Mouse (Mus musculus): Measurements from ENCODE around the gene Hc. TPM values are rescaled to one million over a fixed set of nuclear protein-coding genes. Genes with fewer than 3 reads are reported as not detected.

Gene Hc
- total and polyA plus RNA-seq, 3 experiments: 0.74 to 1.2 (median 0.91) TPM

DNA sequence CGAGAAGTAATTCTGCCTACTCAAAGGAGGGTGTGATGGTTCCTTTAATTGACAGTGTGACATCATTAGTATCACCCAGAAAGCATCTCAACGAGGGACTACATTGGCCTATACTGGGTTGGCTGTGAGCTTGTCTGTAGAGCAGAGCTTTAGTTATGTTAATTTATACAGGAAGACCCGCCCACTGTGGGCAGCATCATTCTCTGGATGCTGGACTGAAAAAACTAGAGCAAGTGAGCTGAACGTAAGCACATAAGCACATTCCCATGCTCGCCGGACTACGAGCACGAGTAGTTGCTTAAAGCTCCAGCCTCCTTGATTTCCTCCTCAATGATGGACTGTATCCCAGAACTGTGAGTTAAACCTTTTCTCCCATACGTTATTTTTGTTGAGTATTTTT, 62.3 kb downstream of the Hc start:
- Histone ChIP-seq H3K79me2 (replicated peaks; ENCODE audit: control insufficient read depth, extremely low read depth, insufficient read depth, poor library complexity, severe bottlenecking) (no peaks in the 10 kb centered on the region), H3K27me3 (replicated peaks) (no peaks in the 10 kb centered on the region), H3K4me2 (ENCODE audit: insufficient read depth, low read depth, poor library complexity, severe bottlenecking) (no peak overlapping the region), H3K4me1 (ENCODE audit: control insufficient read depth in 1 of 2, insufficient read depth in 2 of 2) (peaks cover 2 to 8% of the 10 kb centered on the region in 2 experiments; a peak in 2 of 4 replicates), H3K9ac (ENCODE audit: insufficient read depth, low read depth) (no peak overlapping the region), H3K4me3 (replicated peaks in 1 of 3; ENCODE audit: low read depth in 2 of 3, low read length in 2 of 3, poor library complexity in 1 of 3) (no peak overlapping the region), H3K27ac (ENCODE audit: insufficient read depth, low read depth) (no peak overlapping the region), H3K36me3 (replicated peaks in 1 of 2; ENCODE audit: control insufficient read depth in 1 of 2, insufficient read depth in 1 of 2, low read length in 1 of 2) (no peaks in the 10 kb centered on the region), H3K9me3 (replicated peaks; ENCODE audit: low read length) (no peaks in the 10 kb centered on the region)
- TF ChIP-seq SIN3A (IDR thresholded peaks at IDR 0.05; ENCODE audit: low read length) (no peak), USF1 (IDR thresholded peaks at IDR 0.05; ENCODE audit: low read depth, low read length) (no peak), ELF1 (IDR thresholded peaks at IDR 0.05; ENCODE audit: low read depth, low read length) (no peak), UBTF (IDR thresholded peaks at IDR 0.05; ENCODE audit: low read depth, low read length) (no peak), KAT2A (IDR thresholded peaks at IDR 0.05; ENCODE audit: insufficient replicate concordance, low read length) (no peak), EP300 (IDR thresholded peaks at IDR 0.05; ENCODE audit: low read length) (no peak), MXI1 (IDR thresholded peaks at IDR 0.05; ENCODE audit: low read depth, low read length) (no peak), RAD21 (IDR thresholded peaks at IDR 0.05; ENCODE audit: low read depth, low read length) (no peak)
- dilution Hi-C loops (cut with MboI; ENCODE audit: extremely low pct_ligation_motif_present, extremely low pct_unique_long_range_greater_than_20kb, low sequenced_read_pairs): no loop called here
- no peak for DNase-seq (ENCODE audit: extremely low read depth)
- in situ Hi-C loops (cut with MboI; ENCODE audit: low pct_ligation_motif_present, low pct_unique_long_range_greater_than_20kb, low sequenced_read_pairs): no loop called here

DNA sequence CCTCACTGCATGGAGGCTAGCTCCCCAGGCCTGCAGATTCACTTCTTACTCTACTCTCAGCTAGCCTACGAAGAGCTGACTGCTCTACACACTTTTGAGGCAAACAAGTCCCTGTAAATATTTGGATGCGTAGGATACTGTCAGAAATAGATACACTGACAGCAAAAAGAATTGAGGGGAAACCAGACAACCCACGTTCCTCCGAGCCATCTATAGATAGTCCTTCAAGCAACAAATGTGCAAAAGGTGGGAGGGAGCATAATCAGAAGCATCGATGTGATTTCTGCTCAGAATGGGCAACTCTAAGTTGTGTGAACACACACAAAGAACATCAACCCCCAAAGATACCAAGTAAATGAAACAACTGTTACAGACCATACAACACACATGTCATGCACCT, 64.7 kb downstream of the Hc start:
- TF ChIP-seq PAX5 (IDR thresholded peaks at IDR 0.05; ENCODE audit: low read length) (no peak), MYC (IDR thresholded peaks at IDR 0.05; ENCODE audit: low read depth, low read length) (no peak), NELFE (IDR thresholded peaks at IDR 0.05; ENCODE audit: low read depth, low read length) (no peak), ELF1 (IDR thresholded peaks at IDR 0.05; ENCODE audit: low read depth, low read length) (no peak), POLR2A (IDR thresholded peaks at IDR 0.05; ENCODE audit: low read depth, low read length) (no peak), ZMIZ1 (IDR thresholded peaks at IDR 0.05; ENCODE audit: low read depth, low read length) (no peak), ZKSCAN1 (IDR thresholded peaks at IDR 0.05; ENCODE audit: borderline replicate concordance, low read depth, low read length) (no peak), MAZ (IDR thresholded peaks at IDR 0.05; ENCODE audit: low read depth, low read length) (no peak)
- no peaks in the 10 kb centered on the region for H3K27me3 ChIP-seq (replicated peaks)
- H3K9me3 ChIP-seq (replicated peaks; ENCODE audit: low read length): no peaks in the 10 kb centered on the region
- H3K4me2 ChIP-seq (ENCODE audit: insufficient read depth, low read depth, poor library complexity, severe bottlenecking): no peak overlapping the region
- in situ Hi-C loops (cut with MboI; ENCODE audit: low pct_ligation_motif_present, low pct_unique_long_range_greater_than_20kb, low sequenced_read_pairs) (no loop called here), dilution Hi-C loops (cut with MboI; ENCODE audit: extremely low pct_ligation_motif_present, extremely low pct_unique_long_range_greater_than_20kb, low sequenced_read_pairs) (no loop called here)
- H3K27ac ChIP-seq (ENCODE audit: insufficient read depth, low read depth): no peak overlapping the region
- no peak overlapping the region for H3K4me3 ChIP-seq (replicated peaks in 1 of 3; ENCODE audit: low read depth in 2 of 3, low read length in 2 of 3, poor library complexity in 1 of 3)
- peaks cover 2 to 14% of the 10 kb centered on the region in 2 experiments; a peak in 2 of 4 replicates for H3K4me1 ChIP-seq (ENCODE audit: control insufficient read depth in 1 of 2, insufficient read depth in 2 of 2)
- H3K9ac ChIP-seq (ENCODE audit: insufficient read depth, low read depth): no peak overlapping the region
- no peak for DNase-seq (ENCODE audit: extremely low read depth)
- H3K36me3 ChIP-seq (replicated peaks in 1 of 2; ENCODE audit: control insufficient read depth in 1 of 2, insufficient read depth in 1 of 2, low read length in 1 of 2): no peaks in the 10 kb centered on the region
- no peaks in the 10 kb centered on the region for H3K79me2 ChIP-seq (replicated peaks; ENCODE audit: control insufficient read depth, extremely low read depth, insufficient read depth, poor library complexity, severe bottlenecking)
